Mouse (Mus musculus) liver, adult 2 months (tissue): ENCODE results near the gene Nrk. TPM values are rescaled to one million over a fixed set of nuclear protein-coding genes. Genes with fewer than 3 reads are reported as not detected.

Experiments used
- DNase-seq: peaks from one replicate; pipeline ENCODE4 v3.0.0-alpha.2; 2011; ENCODE audit warnings: low read depth, low spot score; ENCODE audit errors: extremely low read depth
- H3K27ac ChIP-seq: fragments of 200-500 bp; replicated peaks from 2 replicates; pipeline ENCODE4 v1.5.1; 2012; ENCODE audit warnings: low read depth, mild to moderate bottlenecking, control low read depth, inconsistent platforms, low read length; ENCODE audit not compliant: insufficient read depth
- H3K27me3 ChIP-seq: fragments of 200-500 bp; 2 replicates; pipeline ENCODE4 v1.6.1; 2012; ENCODE audit warnings: mild to moderate bottlenecking, moderate library complexity, low read length, inconsistent platforms; ENCODE audit not compliant: control insufficient read depth, insufficient read depth
- H3K36me3 ChIP-seq: fragments of 200-500 bp; 2 replicates; pipeline ENCODE4 v1.6.1; 2012; ENCODE audit warnings: low read length, inconsistent platforms; ENCODE audit not compliant: control insufficient read depth, insufficient read depth
- H3K4me1 ChIP-seq: fragments of 200-500 bp; 2 replicates; pipeline ENCODE4 v1.6.1; 2011; ENCODE audit warnings: low read length; ENCODE audit not compliant: control insufficient read depth, insufficient read depth
- H3K4me3 ChIP-seq: fragments of 200-500 bp; 2 replicates; pipeline ENCODE4 v1.5.1; 2011; ENCODE audit warnings: low read depth, mild to moderate bottlenecking, control low read depth, low read length, moderate library complexity; ENCODE audit not compliant: insufficient read depth
- H3K79me2 ChIP-seq: fragments of 200-500 bp; 2 replicates; pipeline ENCODE4 v1.6.1; 2012; ENCODE audit warnings: inconsistent platforms, mild to moderate bottlenecking, low read length, moderate library complexity; ENCODE audit not compliant: control insufficient read depth, insufficient read depth
- H3K9ac ChIP-seq: fragments of 200-500 bp; 2 replicates; pipeline ENCODE4 v1.6.1; 2012; ENCODE audit warnings: low read depth, mild to moderate bottlenecking, control low read depth, inconsistent platforms, low read length
- CTCF ChIP-seq: fragments of 200-500 bp; IDR thresholded peaks from 2 replicates; pipeline ENCODE4 v1.5.1; 2011; ENCODE audit warnings: low read depth, low read length, control low read depth
- POLR2A ChIP-seq: fragments of 200-500 bp; IDR thresholded peaks from 2 replicates; pipeline ENCODE4 v1.6.1; 2011; ENCODE audit warnings: low read length, control low read depth; ENCODE audit not compliant: insufficient read depth; ENCODE audit errors: extremely low read depth
- WGBS: fragments of 180-500 bp; shearing (Covaris S2); methylation state at CpG from one replicate; pipeline ENCODE4 v1.1.7; 2018; 5-methylcytosine and 5-hydroxymethylcytosine counted together
- polyA plus RNA-seq: library from polyadenylated mRNA; depleted of rRNA; stranded (reverse); fragments of >200 nt; gene quantifications from 2 replicates; pipeline ENCODE4 v1.2.3, GENCODE M21; 2012; rRNA removed
- total RNA-seq: library from RNA; depleted of rRNA; stranded (reverse); fragments of >200 nt; gene quantifications from 2 replicates; pipeline ENCODE4 v1.2.3, GENCODE M21; 2014; rRNA removed

Nrk gene
- total RNA-seq (not detected in 2 replicates), polyA plus RNA-seq (not detected in 2 replicates)

- 3% methylated on average over 27 of the region's 55 CpGs for WGBS
- DNase-seq: no peak
- H3K27me3 ChIP-seq: no peaks in the 10 kb centered on the region; the same call in 1 of the 2 replicates
- TF ChIP-seq CTCF: no peak
- no peak for TF ChIP-seq POLR2A
- H3K4me1 ChIP-seq: no peaks in the 10 kb centered on the region
- no peaks in the 10 kb centered on the region for H3K79me2 ChIP-seq
- no peak within 1 kb of the TSS for H3K9ac ChIP-seq
- no peaks in the 10 kb centered on the region for H3K36me3 ChIP-seq
- no peak within 1 kb of the TSS for H3K27ac ChIP-seq
- no peak within 1 kb of the TSS for H3K4me3 ChIP-seq
Observed at GRCm38 (mm10) chrX:138914041-138914776, at the start of gene Nrk. Nrk (plus strand) TSS chrX:138914430.

- DNase-seq: no peak
- no peak overlapping the region for H3K9ac ChIP-seq
- no peak overlapping the region for H3K4me3 ChIP-seq
Observed at GRCm38 (mm10) chrX:138913366-138913765, 864 bp upstream of the Nrk start.

GRCm38 (mm10) chrX:138914777-138915114 lies 516 bp downstream of the Nrk start:
- no peak for TF ChIP-seq POLR2A
- no peak for TF ChIP-seq CTCF
- H3K4me3 ChIP-seq: no peak overlapping the region
- no peaks in the 10 kb centered on the region; the same call in 1 of the 2 replicates for H3K27me3 ChIP-seq
- DNase-seq: no peak
- 16% methylated on average over 12 of the region's 12 CpGs for WGBS
- no peaks in the 10 kb centered on the region for H3K79me2 ChIP-seq
- no peaks in the 10 kb centered on the region for H3K4me1 ChIP-seq
- H3K27ac ChIP-seq: no peak overlapping the region
- no peak overlapping the region for H3K9ac ChIP-seq
- H3K36me3 ChIP-seq: no peaks in the 10 kb centered on the region

More at GRCm38 (mm10) chrX:138913366-138913765, 864 bp upstream of the Nrk start:
- Histone ChIP-seq H3K27me3 (no peaks in the 10 kb centered on the region; the same call in 1 of the 2 replicates), H3K79me2 (no peaks in the 10 kb centered on the region), H3K27ac (no peak overlapping the region), H3K36me3 (no peaks in the 10 kb centered on the region), H3K4me1 (no peaks in the 10 kb centered on the region)
- TF ChIP-seq POLR2A: no peak
- TF ChIP-seq CTCF: no peak
- WGBS: 3% methylated on average over 8 of the region's 8 CpGs

GRCm38 (mm10) chrX:138919030-138919429 lies 4.8 kb downstream of the Nrk start:
- H3K79me2 ChIP-seq: no peaks in the 10 kb centered on the region
- 37% methylated on average over 7 of the region's 7 CpGs for WGBS

GRCm38 (mm10) chrX:138943905-138944304 lies 29.7 kb downstream of the Nrk start:
- WGBS: 92% methylated on average over 6 of the region's 6 CpGs
- H3K79me2 ChIP-seq: no peaks in the 10 kb centered on the region
- no peak overlapping the region for H3K27ac ChIP-seq

More at GRCm38 (mm10) chrX:138919030-138919429, 4.8 kb downstream of the Nrk start:
- DNase-seq: no peak
- Histone ChIP-seq H3K36me3 (no peaks in the 10 kb centered on the region), H3K27me3 (no peaks in the 10 kb centered on the region), H3K9ac (no peak overlapping the region), H3K4me1 (no peaks in the 10 kb centered on the region), H3K27ac (no peak overlapping the region), H3K4me3 (no peak overlapping the region)
- no peak for TF ChIP-seq CTCF
- no peak for TF ChIP-seq POLR2A

GRCm38 (mm10) chrX:138960713-138961112 lies 46.5 kb downstream of the Nrk start:
- no peak overlapping the region for H3K9ac ChIP-seq
- WGBS: 67% methylated on average over 3 of the region's 3 CpGs

More at GRCm38 (mm10) chrX:138943905-138944304, 29.7 kb downstream of the Nrk start:
- TF ChIP-seq CTCF (no peak), POLR2A (no peak)
- H3K27me3 ChIP-seq: no peaks in the 10 kb centered on the region
- H3K9ac ChIP-seq: no peak overlapping the region
- no peaks in the 10 kb centered on the region for H3K4me1 ChIP-seq
- DNase-seq: no peak
- no peak overlapping the region for H3K4me3 ChIP-seq
- H3K36me3 ChIP-seq: no peaks in the 10 kb centered on the region

More at GRCm38 (mm10) chrX:138960713-138961112, 46.5 kb downstream of the Nrk start:
- Histone ChIP-seq H3K79me2 (no peaks in the 10 kb centered on the region), H3K4me1 (no peaks in the 10 kb centered on the region), H3K36me3 (no peaks in the 10 kb centered on the region), H3K27ac (no peak overlapping the region), H3K27me3 (no peaks in the 10 kb centered on the region), H3K4me3 (no peak overlapping the region)
- TF ChIP-seq POLR2A: no peak
- DNase-seq: no peak
